Mouse (Mus musculus): ENCODE measurements around the gene Rora.

The Rora gene

GRCm38 (mm10) chr9:68760876-68761275 lies 107.3 kb downstream of the Rora start:
- no peak for DNase-seq (ENCODE audit: low spot score)

DNA sequence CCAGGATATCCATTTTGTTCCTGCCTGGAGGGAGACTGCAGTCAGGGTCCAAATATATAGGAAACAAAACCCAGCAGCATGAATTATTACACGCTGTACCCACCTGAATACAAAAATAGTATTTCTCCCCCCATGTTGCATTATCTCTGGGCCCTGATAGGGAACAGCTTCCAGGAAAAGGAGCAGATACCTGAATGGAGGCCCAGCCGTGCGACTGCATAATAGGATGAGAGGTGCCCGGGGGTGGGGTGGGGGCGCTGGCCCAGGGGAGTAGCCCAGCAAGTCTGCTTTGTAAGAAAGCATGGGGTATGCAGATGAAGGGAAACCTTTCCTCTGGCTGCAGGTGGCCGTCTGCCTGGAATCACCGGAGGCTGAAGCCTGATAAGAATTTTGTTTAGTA lies 108.1 kb downstream of the Rora start:
- no peak for DNase-seq (ENCODE audit: low spot score)

GRCm38 (mm10) chr9:68765595-68765994 lies 112.0 kb downstream of the Rora start:
- peak; percentile 11 for DNase-seq (ENCODE audit: low spot score)

- DNase-seq (ENCODE audit: low spot score) = no peak
Observed at GRCm38 (mm10) chr9:68769638-68770037, 116.1 kb downstream of the Rora start.

DNA sequence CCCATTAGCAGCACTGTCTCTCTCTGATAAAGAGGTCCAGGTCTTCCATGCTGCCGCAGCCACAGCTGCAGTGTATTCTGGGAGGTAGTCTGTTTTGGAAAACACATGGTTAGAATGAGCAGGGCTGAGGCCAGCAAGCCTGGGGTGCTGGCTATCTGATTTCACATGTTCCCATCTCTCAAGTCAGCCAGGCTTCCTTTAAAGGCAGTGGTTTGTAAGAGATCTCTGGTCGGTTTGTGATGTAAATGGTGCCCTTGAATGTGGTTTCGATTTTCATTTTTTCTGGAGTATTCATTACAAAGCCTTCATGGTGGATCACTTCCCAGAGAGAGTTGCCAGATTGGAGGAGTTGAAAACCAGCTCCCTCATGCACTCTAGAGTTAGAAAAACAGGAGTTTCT lies 117.8 kb downstream of the Rora start:
- no peak for DNase-seq (ENCODE audit: low spot score)

DNA sequence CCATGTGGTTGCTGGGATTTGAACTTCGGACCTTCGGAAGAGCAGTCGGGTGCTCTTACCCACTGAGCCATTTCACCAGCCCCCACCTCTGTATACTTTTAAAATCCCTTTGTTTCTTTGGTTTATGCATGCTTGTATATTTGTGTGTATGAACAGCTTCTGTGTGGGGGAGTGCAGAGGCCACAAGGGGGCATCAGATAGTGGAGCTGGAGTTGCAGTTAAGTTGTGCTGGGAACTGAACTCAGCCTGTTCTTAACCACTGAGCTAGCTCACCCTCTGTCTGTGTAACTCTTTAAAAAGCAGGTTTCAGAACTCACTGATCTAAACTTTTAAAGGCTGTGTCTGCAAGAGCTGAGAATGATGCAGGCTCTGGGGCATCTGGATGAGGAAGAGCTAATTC lies 120.2 kb downstream of the Rora start:
- no peak for DNase-seq (ENCODE audit: low spot score)

- DNase-seq (ENCODE audit: low spot score) = no peak
Observed at GRCm38 (mm10) chr9:68782011-68782410, 128.4 kb downstream of the Rora start.

DNA sequence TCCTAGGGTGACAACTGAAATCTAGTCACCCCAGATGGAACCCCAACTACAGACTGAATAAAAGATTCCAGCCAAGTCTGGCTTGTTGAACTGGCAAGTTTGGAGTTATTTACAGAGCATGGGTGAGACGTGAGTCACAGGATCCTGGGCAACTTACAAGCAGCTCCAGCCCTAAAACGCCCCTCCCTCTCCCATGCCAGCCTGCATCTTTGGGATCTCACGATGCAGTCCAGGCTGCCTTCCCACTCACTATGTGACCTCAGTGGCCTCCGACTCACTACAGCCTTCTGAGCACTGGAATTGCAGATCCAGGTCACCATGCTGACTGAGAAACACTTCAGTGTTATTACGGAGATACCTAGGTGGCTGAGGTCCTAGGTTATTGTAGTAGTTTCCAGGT lies 129.0 kb downstream of the Rora start:
- DNase-seq (ENCODE audit: low spot score) = no peak

- no peak for DNase-seq (ENCODE audit: low spot score)
Observed at GRCm38 (mm10) chr9:68783246-68783645, 129.7 kb downstream of the Rora start.

- DNase-seq (ENCODE audit: low spot score) = no peak
Observed at GRCm38 (mm10) chr9:68786614-68787293, 133.2 kb downstream of the Rora start.

GRCm38 (mm10) chr9:68787665-68788064 lies 134.1 kb downstream of the Rora start:
- DNase-seq (ENCODE audit: low spot score) = no peak

DNA sequence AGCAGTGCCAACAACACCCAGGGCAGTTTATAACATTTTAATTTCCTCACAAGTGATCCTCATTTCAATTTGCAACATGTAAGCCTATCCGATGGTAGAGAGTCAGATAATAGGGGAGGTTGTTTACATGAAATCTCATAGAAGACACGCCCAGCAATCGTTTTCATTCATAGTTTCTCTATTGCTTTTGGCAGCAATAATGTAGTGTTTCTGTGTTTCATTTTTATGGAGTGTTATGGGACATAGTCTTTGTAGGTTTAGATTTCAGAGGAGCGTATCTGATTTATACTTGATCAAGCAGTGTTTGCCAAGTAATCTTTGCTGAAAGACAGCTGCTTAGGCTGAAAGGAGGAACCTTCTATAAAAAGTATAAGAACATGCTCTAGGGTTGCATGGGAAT lies 137.3 kb downstream of the Rora start:
- DNase-seq (ENCODE audit: low spot score) = no peak

- no peak for DNase-seq (ENCODE audit: low spot score)
Observed at GRCm38 (mm10) chr9:68791982-68792540, 138.5 kb downstream of the Rora start.

DNA sequence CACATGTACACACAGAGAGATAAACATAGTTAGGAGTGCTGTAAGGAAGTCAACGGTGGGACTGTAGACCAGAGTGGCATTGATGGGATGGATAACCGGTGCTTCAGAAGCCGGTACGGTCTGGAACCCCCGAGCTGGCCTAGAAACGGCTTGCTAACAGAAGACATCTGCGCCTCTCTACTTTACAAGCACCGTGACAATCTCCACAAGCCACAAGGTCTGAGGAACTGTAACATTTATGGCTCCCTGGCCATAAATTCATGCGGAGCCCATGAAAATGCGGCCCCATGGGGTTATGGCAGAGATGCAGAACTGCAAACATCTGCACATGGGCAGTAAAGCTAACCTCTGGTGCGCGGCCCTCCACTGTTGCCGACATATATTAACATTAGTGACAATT lies 141.7 kb downstream of the Rora start:
- no peak for DNase-seq (ENCODE audit: low spot score)

DNA sequence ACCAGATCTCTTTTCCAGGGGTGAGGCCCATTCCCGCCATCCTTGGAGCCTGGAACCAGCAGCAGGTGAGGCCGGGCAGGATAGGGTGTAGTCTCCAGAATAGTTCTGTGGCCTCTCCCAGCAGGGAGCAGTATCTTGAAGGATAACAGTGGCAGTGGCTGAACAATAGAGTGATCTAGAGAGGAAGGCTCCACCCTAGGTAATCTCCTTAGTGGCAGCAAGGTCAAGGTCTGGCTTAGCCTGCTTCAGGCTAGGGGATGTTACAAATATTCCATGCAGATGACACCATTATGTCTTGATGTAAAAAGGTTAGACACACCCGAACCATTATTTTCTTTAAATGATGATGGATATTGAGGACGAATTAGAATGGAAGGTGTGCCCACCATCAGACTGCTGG lies 144.6 kb downstream of the Rora start:
- no peak for DNase-seq (ENCODE audit: low spot score)

- peak; percentile 61 for DNase-seq (ENCODE audit: low spot score)
Observed at GRCm38 (mm10) chr9:68799065-68799464, 145.5 kb downstream of the Rora start.

DNA sequence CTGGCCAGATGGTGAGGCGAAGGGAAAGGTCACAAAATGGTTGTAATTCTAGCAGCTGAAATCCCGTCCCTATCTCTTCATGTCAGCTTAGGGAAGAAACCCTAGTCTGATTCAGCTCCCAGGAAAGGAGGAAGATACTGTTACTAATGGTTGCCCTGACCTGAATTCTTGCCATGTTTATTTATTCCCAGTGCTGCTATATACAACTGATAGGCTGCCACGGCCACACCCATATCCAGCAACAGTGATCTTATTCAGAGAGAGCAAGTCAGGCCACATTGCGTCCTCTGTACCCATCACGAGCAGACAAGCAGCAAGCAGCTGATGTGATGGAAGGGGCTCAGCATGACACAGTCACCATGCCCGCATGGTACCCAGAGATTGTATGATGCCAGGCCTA lies 150.6 kb downstream of the Rora start:
- DNase-seq (ENCODE audit: low spot score) = no peak

DNA sequence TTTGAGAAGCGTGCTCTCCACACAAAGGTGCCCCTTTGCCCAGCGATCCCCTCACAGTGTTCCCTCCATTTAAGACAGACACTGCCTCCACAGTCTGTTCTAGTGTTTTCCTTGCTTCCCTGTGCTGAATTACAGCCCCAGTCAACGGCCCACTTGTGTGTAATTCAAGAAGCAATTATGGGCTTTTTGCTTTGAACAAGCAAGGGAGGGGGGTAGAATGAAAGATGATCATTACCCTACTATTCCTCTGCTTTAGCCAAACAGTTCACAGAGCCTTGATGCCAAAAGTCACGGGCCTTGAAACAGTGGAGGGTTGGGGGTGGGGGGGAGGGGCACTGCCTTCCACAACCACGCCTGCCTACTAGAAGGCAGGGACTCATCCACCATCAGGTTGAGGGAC lies 152.2 kb downstream of the Rora start:
- DNase-seq (ENCODE audit: low spot score) = no peak

- no peak for DNase-seq (ENCODE audit: low spot score)
Observed at GRCm38 (mm10) chr9:68807735-68808134, 154.1 kb downstream of the Rora start.

GRCm38 (mm10) chr9:68809536-68809935 lies 155.9 kb downstream of the Rora start:
- no peak for DNase-seq (ENCODE audit: low spot score)

GRCm38 (mm10) chr9:68814723-68815122 lies 161.1 kb downstream of the Rora start:
- no peak for DNase-seq (ENCODE audit: low spot score)

DNA sequence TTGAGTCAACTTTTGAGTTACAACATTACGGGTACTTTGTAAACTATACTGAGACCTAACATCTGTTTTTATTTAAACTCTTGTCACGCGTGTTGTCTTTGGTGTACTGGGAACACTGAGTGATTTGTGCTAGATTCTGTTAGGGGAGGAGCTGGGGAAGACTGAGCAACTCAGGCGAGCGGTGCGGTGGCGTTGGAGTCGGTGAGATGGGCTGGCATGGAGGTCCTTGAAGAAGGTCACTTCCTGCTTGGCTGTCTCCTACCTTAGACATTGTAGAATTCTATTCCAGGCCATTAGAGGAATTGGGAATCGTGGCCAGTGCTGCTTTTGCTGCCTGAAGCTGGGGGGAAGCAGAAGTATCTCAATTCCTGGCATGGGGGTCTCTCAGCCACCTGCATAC lies 162.3 kb downstream of the Rora start:
- DNase-seq (ENCODE audit: low spot score) = no peak

- DNase-seq (ENCODE audit: low spot score) = no peak
Observed at GRCm38 (mm10) chr9:68820036-68820435, 166.4 kb downstream of the Rora start.

GRCm38 (mm10) chr9:68820478-68820877 lies 166.9 kb downstream of the Rora start:
- no peak for DNase-seq (ENCODE audit: low spot score)

Measured in layer of hippocampus, adult 11-12 months (tissue).